Mouse (Mus musculus): ENCODE data around the gene Plekhm2.
A peak's percentile ranks its signal among the peaks of the same experiment; 100 is the strongest.

Gene Plekhm2

DNA sequence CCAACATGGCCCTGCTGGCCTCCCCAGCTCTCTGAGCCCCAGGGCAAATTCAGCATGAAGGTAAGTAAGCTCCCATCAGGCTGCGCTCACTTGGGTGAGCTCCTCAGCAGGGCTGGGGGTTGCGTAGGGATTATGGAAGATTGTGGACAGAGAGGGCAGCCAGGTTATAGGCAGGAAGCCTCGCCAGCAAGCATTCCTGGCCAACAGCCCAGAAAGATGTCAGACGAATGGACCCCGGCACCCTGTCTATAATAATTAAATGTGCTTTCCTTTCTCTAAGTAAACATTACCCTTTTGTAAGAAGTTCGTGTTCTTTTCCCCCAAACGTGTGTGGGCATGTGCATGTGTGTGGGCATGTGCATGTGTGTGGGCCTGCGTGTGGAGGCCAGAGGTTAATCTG lies 60.2 kb downstream of the Plekhm2 start:
- DNase-seq (ENCODE audit: low spot score): peak; percentile 61

GRCm38 (mm10) chr4:141603921-141604320 lies 60.8 kb downstream of the Plekhm2 start:
- DNase-seq (ENCODE audit: low spot score): no peak

DNA sequence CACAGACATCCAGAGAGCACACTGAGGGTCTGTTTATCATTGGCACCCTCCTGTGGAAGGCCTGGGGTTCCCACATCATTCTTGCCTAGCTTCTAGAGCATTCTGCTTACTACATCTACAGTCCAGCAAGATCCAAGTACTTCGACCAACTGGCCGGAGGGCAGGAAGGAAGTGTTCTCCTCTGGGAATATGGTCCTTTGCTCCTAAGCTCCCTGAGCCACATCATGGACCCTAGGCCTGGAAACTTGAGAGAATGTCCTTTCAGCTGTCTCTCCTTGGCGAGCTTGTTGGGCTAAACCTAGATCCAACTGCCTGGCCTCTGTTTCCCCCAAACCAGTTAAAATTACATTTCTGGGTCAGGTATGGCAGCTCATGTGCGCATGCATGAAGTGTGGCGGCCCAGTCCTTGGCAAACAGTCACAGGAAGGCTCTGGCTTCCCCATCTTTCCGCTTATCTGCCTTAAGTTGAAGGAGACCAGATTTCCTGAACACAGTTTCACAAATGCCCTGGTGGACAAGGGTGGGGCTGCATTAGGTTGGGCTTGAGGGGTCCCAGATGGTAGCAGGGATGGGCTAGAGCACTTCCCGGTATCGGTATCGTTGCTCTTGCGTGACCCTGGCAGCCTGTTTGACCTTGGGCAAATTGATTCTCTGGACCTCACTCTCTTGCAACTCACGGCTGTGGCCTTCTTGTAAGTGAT lies 62.0 kb downstream of the Plekhm2 start:
- DNase-seq (ENCODE audit: low spot score): no peak

- no peak for DNase-seq (ENCODE audit: low spot score)
Observed at GRCm38 (mm10) chr4:141601148-141601862, 63.4 kb downstream of the Plekhm2 start.

DNA sequence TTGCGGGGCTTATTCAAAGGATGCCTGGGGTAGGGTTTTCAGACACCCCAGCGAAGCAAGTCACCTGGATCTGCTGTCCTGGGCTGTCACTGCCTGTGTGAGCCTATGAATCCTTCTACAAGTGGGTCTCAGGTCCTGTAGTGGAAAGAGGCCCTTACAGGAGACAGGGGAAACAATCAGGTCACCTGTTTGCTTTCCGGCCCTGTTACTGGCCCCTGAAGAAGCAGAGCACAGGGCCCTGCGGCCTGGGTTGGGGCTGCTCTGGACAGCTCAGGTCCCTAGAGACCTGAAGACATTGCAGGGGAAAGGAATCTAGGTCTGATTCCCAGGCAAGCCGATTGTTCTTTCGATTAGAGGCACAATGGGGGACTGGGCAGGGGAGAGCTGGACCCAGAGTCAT lies 64.3 kb downstream of the Plekhm2 start:
- no peak for DNase-seq (ENCODE audit: low spot score)

DNA sequence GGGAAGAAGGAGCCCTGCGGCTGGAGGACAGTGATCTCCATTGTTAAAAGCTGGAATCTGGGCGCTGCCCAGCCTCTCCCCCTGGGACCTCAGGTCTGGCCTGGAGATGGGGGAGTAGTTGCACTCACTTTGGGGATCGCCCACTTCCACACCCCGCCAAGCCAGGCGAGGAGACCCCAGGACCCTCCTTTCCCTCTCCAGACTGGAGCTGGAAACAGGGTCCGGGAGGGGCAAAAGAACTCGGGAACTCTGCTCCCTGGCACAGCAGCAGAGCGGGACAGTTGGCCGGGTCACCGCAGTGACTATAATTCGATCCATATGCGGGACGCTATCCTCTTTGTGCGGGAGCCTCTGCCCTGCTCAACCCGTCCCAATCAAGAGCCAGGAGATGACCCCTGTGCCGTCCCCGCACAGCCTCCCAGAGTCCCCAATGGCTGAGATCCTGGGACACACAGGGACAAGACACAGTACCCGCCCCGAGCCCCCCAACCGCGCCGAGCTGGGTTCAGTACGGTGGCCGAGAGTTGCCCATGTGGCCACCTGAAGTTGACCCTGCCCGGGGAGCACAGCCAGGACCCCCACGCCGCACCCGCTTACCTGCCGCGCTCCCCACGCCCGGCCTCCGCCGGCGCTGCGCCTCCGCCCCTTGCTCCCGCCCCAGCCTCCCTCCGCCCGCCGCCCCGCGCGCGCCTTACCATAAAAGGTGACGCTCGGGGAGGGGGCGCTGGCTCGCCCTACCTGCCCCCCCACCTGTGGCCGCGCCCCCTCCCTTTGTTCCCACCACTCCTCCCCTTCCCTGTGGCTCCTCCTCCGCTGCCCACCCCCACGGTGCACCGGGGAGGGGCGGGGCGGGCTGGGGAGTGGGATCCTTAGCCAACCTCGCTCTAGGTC lies 65.2 kb downstream of the Plekhm2 start:
- DNase-seq (ENCODE audit: low spot score): no peak

DNA sequence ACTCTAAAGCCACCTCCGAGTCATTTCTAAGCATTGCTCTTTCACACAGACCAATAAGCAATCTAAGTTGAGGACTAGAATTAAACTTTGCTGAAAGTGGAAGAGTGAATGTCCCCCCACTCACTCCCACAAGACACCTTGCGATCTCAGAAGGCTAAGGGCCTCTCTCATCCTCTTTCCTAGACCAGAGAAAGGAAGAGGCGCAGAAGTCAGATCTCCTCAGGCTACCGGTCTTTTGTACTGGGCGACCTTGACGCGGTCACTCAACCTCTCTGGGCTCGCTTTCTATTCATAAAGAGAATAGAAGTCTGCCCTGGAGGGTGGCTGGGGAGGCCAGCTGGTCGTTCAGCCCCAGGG lies 65.8 kb downstream of the Plekhm2 start:
- no peak for DNase-seq (ENCODE audit: low spot score)

GRCm38 (mm10) chr4:141598199-141598893 lies 66.4 kb downstream of the Plekhm2 start:
- no peak for DNase-seq (ENCODE audit: low spot score)

- no peak for DNase-seq (ENCODE audit: low spot score)
Observed at GRCm38 (mm10) chr4:141596700-141597328, 67.9 kb downstream of the Plekhm2 start.

DNA sequence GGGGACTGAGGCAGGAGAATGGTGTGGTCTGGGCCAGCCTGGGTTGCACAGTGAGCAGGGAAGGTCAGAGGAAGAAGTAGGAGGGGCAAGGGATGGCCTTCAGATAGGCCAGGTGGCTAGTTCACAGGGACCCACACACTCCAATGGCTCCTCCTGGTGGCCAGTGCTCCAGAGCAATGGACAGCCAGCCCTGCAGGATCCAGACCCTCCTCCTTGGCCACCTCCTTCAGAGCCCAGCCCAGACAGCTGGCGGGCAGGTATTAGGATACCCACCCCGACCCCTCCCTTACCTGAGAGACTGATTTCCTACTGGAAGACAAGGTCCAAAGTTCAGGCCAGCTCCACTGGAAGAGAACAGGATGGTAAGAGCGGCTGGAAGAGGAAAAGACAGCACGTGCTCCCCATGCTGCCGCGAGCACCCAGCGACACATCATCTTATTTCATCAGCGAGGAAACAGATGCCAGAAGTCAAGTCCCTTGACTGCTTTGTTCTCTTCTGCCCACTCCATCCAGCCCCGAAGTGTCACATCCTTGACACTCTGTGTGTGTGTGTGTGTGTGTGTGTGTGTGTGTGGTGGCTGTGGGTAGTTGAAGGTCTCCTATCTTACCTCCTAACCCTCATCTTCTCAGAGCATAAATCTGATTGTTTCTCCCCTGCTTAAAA lies 69.0 kb downstream of the Plekhm2 start:
- DNase-seq (ENCODE audit: low spot score): no peak

DNA sequence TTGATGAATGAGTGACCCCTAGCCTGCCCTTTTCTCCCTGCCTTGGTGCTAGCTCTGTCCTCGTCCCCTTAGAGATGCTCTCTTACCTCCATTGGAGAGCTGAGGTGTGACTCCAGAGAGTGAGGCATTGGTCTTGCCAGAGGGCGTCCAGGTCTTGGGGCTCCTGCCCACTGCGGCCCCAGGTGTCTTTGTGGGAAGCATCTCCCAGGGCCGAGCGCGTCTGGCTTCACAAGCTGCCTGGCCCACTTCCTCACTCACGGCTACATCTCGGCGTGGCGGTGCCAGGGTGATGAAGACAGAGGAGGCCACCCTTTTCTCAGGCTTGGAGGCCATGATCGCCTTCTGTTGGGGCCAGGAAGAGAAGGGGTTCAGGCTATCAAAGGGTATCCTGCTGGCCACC lies 69.6 kb downstream of the Plekhm2 start:
- DNase-seq (ENCODE audit: low spot score): no peak

- no peak for DNase-seq (ENCODE audit: low spot score)
Observed at GRCm38 (mm10) chr4:141591547-141591946, 73.2 kb downstream of the Plekhm2 start.

DNA sequence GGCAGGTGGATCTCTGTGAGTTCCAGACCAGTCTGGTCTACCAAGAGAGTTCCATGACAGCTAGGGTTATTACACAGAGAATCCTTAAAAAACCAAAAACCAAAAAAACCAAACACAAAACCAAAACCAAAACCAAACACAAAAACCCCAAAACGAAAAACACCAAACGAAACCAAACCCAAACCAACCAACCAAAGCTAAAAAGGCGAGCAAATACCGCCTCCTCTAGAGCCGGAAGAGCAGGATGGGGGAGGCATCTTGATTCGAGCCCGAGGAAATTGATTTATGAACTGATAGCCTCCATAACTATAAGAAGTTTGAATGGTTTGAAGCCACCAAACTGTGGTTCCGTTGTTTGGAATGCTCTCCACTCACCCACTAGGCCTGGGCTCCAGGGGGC lies 80.8 kb downstream of the Plekhm2 start:
- DNase-seq (ENCODE audit: low spot score): no peak

DNA sequence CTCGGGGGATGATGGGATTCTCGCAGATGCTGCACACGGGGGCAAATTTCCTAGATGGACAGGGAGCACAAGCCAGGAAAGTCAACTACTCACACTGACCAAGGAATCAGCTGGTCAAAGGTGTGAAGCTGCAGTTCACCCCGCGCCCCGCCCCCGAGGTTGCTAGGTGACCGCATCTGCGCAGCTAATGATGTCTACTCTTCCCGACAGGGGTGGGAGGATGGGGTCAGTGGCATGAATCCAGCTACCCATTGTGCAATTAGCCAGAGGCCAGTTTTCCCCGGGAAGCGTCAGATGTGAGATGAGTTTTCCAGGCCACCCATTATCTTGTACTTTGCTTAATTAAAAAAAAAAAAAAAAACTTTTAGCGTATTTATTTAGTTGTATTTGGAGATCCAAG lies 83.6 kb downstream of the Plekhm2 start:
- no peak for DNase-seq (ENCODE audit: low spot score)

GRCm38 (mm10) chr4:141578833-141579232 lies 85.9 kb downstream of the Plekhm2 start:
- DNase-seq (ENCODE audit: low spot score): no peak

DNA sequence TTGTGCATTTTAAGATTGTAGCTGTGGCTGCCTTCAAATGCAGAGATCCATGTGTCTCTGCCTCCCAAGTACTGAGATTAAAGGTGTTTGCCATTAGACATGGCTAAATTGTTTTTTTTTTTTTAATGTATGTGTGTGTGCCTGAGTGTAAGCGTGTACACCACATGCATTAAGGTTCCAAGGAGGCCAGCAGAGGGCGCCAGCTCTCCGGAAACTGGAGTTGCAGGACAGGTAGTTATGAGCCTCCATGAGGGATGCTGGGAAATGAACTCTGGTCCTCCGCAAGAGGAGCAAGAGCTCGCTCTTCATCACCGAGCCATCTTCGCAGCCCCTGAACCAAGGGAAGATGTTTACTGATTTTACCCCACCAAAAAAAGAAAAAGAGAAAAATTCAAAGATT lies 87.8 kb downstream of the Plekhm2 start:
- no peak for DNase-seq (ENCODE audit: low spot score)

DNA sequence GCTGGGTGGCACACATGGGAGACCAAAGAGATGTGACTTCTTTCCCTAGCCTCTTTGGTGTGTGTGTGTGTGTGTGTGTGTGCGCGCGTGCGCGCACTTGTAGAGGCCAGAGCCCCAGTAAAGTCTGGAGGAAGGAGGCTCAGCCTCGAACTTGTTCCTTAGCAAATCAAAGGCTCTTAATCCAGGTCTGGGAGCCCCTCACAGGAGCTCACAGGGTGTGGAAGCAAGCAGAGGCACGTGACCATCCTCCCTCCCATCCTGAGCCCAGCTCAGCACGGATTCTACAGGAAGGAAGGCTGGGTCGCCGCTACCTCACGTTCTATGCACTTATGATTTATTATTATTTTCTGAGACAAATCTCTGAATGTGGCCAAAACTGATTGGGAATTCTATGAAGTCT lies 88.3 kb downstream of the Plekhm2 start:
- no peak for DNase-seq (ENCODE audit: low spot score)
